Mouse (Mus musculus) gastrocnemius, postnatal 4 days (tissue): ENCODE results near the gene Tmem179. TPM values are rescaled to one million over a fixed set of nuclear protein-coding genes. Genes with fewer than 3 reads are reported as not detected.

Experiments used
- DNase-seq, 2 experiments: peaks; one replicate each; pipeline ENCODE4 v3.0.0; 2021 to 2022; ENCODE audit warnings: low spot score in 2 of 2, mixed read lengths in 2 of 2
- long read RNA-seq, 2 experiments: library from polyadenylated mRNA; stranded (forward); transcript quantifications; one replicate each; pipeline ENCODE4 v2.0.0; 2021
- total RNA-seq, 2 experiments: library from RNA; stranded (reverse); gene quantifications; 2 replicates each; pipeline ENCODE4 v1.2.3; 2021

Tmem179 gene
- total RNA-seq, result under 1 TPM; 0.15 to 0.26 TPM
- long read RNA-seq, experiment 1, partial matches to known transcripts, result 0 of 2 reads
- long read RNA-seq, experiment 1, other reads (novel, unspliced or antisense), result 2 of 2 reads
- long read RNA-seq, experiment 2, partial matches to known transcripts, result 0 of 1 reads
- long read RNA-seq, experiment 2, other reads (novel, unspliced or antisense), result 0 of 1 reads

GRCm38 (mm10) chr12:112516697-112517337, at the start of gene Tmem179:
Tmem179 (minus strand) TSS chr12:112516747.
- DNase-seq, result no peak

GRCm38 (mm10) chr12:112563011-112563410, 46.5 kb upstream of the Tmem179 start:
- DNase-seq, result no peak

- DNase-seq, result no peak
Observed at GRCm38 (mm10) chr12:112562462-112562861, 45.9 kb upstream of the Tmem179 start.

GRCm38 (mm10) chr12:112561163-112561562, 44.6 kb upstream of the Tmem179 start:
- DNase-seq, result no peak

- peak in 1 of 2 experiments; percentile 46 for DNase-seq
Observed at GRCm38 (mm10) chr12:112560176-112560797, 43.7 kb upstream of the Tmem179 start.

GRCm38 (mm10) chr12:112559671-112560070, 43.1 kb upstream of the Tmem179 start:
- DNase-seq, result no peak

GRCm38 (mm10) chr12:112559231-112559630, 42.7 kb upstream of the Tmem179 start:
- no peak for DNase-seq

GRCm38 (mm10) chr12:112557219-112557618, 40.7 kb upstream of the Tmem179 start:
- DNase-seq, result no peak

GRCm38 (mm10) chr12:112556531-112557060, 40.0 kb upstream of the Tmem179 start:
- no peak for DNase-seq

GRCm38 (mm10) chr12:112554900-112555299, 38.4 kb upstream of the Tmem179 start:
- DNase-seq, result no peak

GRCm38 (mm10) chr12:112552520-112552919, 36.0 kb upstream of the Tmem179 start:
- no peak for DNase-seq

- DNase-seq, result peak; percentile 77
Observed at GRCm38 (mm10) chr12:112551861-112552375, 35.4 kb upstream of the Tmem179 start.

- no peak for DNase-seq
Observed at GRCm38 (mm10) chr12:112549287-112549686, 32.7 kb upstream of the Tmem179 start.

GRCm38 (mm10) chr12:112546110-112546509, 29.6 kb upstream of the Tmem179 start:
- no peak for DNase-seq

GRCm38 (mm10) chr12:112544946-112545701, 28.6 kb upstream of the Tmem179 start:
- DNase-seq, result peak in 1 of 2 experiments; percentile 48

GRCm38 (mm10) chr12:112543941-112544340, 27.4 kb upstream of the Tmem179 start:
- DNase-seq, result no peak

GRCm38 (mm10) chr12:112542920-112543300, 26.4 kb upstream of the Tmem179 start:
- DNase-seq, result peak; percentile 86 to 88

GRCm38 (mm10) chr12:112542257-112542919, 25.8 kb upstream of the Tmem179 start:
- no peak for DNase-seq

- no peak for DNase-seq
Observed at GRCm38 (mm10) chr12:112541483-112542091, 25.0 kb upstream of the Tmem179 start.

GRCm38 (mm10) chr12:112540321-112540720, 23.8 kb upstream of the Tmem179 start:
- DNase-seq, result no peak
